Mouse (Mus musculus): ENCODE results near the gene Wnk4. TPM values are rescaled to one million over a fixed set of nuclear protein-coding genes. Genes with fewer than 3 reads are reported as not detected.
A peak's percentile ranks its signal among the peaks of the same experiment; 100 is the strongest.

Gene Wnk4
- polyA plus RNA-seq, 1 experiment from 2014 or later, result 21.9 TPM

- no peak overlapping the region for H3K9ac ChIP-seq (replicated peaks; ENCODE audit: low read depth, low read length)
- H3K27me3 ChIP-seq (ENCODE audit: control insufficient read depth, insufficient read depth, low read length), result no peaks in the 10 kb centered on the region
- no peak for ATAC-seq (ENCODE audit: insufficient number of reproducible peaks, insufficient read depth, low FRiP score, low read depth)
- H3K9me3 ChIP-seq (ENCODE audit: control insufficient read depth, low read depth, low read length), result no peaks in the 10 kb centered on the region
- H3K4me3 ChIP-seq (ENCODE audit: low read depth, low read length), result no peak overlapping the region
- peaks cover 3% of the 10 kb centered on the region; the same call in 1 of the 2 replicates for H3K4me1 ChIP-seq (ENCODE audit: control insufficient read depth, insufficient read depth, low read length)
- H3K4me2 ChIP-seq (replicated peaks; ENCODE audit: low read depth, low read length), result no peak overlapping the region
- 61% methylated on average over 4 of the region's 4 CpGs for WGBS
- no peak overlapping the region for H3K27ac ChIP-seq (ENCODE audit: low read length)
- H3K36me3 ChIP-seq (ENCODE audit: control insufficient read depth, insufficient read depth, low read length), result peaks cover 3% of the 10 kb centered on the region; the same call in 1 of the 2 replicates
Measured at GRCm38 (mm10) chr11:101283805-101284204, 23.4 kb downstream of the Wnk4 start.

GRCm38 (mm10) chr11:101287306-101287705 is 26.9 kb downstream of the Wnk4 start:
- Histone ChIP-seq H3K36me3 (ENCODE audit: control insufficient read depth, insufficient read depth, low read length) (peaks cover 22% of the 10 kb centered on the region), H3K4me2 (replicated peaks; ENCODE audit: low read depth, low read length) (no peak overlapping the region), H3K27ac (ENCODE audit: low read length) (no peak overlapping the region), H3K9me3 (ENCODE audit: control insufficient read depth, low read depth, low read length) (no peaks in the 10 kb centered on the region), H3K4me3 (ENCODE audit: low read depth, low read length) (no peak overlapping the region), H3K4me1 (ENCODE audit: control insufficient read depth, insufficient read depth, low read length) (0 out of 2 replicates have a peak, but pooled peaks cover 3% of the 10 kb centered on the region), H3K27me3 (ENCODE audit: control insufficient read depth, insufficient read depth, low read length) (no peaks in the 10 kb centered on the region), H3K9ac (replicated peaks; ENCODE audit: low read depth, low read length) (no peak overlapping the region)
- 83% methylated on average over 9 of the region's 9 CpGs for WGBS
- no peak for ATAC-seq (ENCODE audit: insufficient number of reproducible peaks, insufficient read depth, low FRiP score, low read depth)

- 93% methylated on average over 8 of the region's 8 CpGs for WGBS
- H3K9ac ChIP-seq (replicated peaks; ENCODE audit: low read depth, low read length), result no peak overlapping the region
- H3K4me3 ChIP-seq (ENCODE audit: low read depth, low read length), result no peak overlapping the region
- no peaks in the 10 kb centered on the region for H3K9me3 ChIP-seq (ENCODE audit: control insufficient read depth, low read depth, low read length)
- H3K36me3 ChIP-seq (ENCODE audit: control insufficient read depth, insufficient read depth, low read length), result peaks cover 42% of the 10 kb centered on the region
- H3K4me2 ChIP-seq (replicated peaks; ENCODE audit: low read depth, low read length), result no peak overlapping the region
- no peak overlapping the region for H3K27ac ChIP-seq (ENCODE audit: low read length)
- H3K27me3 ChIP-seq (ENCODE audit: control insufficient read depth, insufficient read depth, low read length), result no peaks in the 10 kb centered on the region
- no peaks in the 10 kb centered on the region for H3K4me1 ChIP-seq (ENCODE audit: control insufficient read depth, insufficient read depth, low read length)
- no peak for ATAC-seq (ENCODE audit: insufficient number of reproducible peaks, insufficient read depth, low FRiP score, low read depth)
Measured at GRCm38 (mm10) chr11:101291231-101291630, 30.9 kb downstream of the Wnk4 start.

- H3K27me3 ChIP-seq (ENCODE audit: control insufficient read depth, insufficient read depth, low read length), result no peaks in the 10 kb centered on the region
- no peak overlapping the region for H3K4me2 ChIP-seq (replicated peaks; ENCODE audit: low read depth, low read length)
- H3K9me3 ChIP-seq (ENCODE audit: control insufficient read depth, low read depth, low read length), result no peaks in the 10 kb centered on the region
- H3K4me1 ChIP-seq (ENCODE audit: control insufficient read depth, insufficient read depth, low read length), result no peaks in the 10 kb centered on the region
- H3K9ac ChIP-seq (replicated peaks; ENCODE audit: low read depth, low read length), result no peak overlapping the region
- H3K36me3 ChIP-seq (ENCODE audit: control insufficient read depth, insufficient read depth, low read length), result peaks cover 42% of the 10 kb centered on the region
- H3K4me3 ChIP-seq (ENCODE audit: low read depth, low read length), result no peak overlapping the region
- no peak overlapping the region for H3K27ac ChIP-seq (ENCODE audit: low read length)
- 93% methylated on average over 8 of the region's 8 CpGs for WGBS
- ATAC-seq (ENCODE audit: insufficient number of reproducible peaks, insufficient read depth, low FRiP score, low read depth), result no peak
Measured at GRCm38 (mm10) chr11:101295191-101295590, 34.8 kb downstream of the Wnk4 start.

- peaks cover 14% of the 10 kb centered on the region for H3K36me3 ChIP-seq (ENCODE audit: control insufficient read depth, insufficient read depth, low read length)
- no peaks in the 10 kb centered on the region for H3K27me3 ChIP-seq (ENCODE audit: control insufficient read depth, insufficient read depth, low read length)
- H3K4me2 ChIP-seq (replicated peaks; ENCODE audit: low read depth, low read length), result peak overlapping the region; percentile 98
- H3K9me3 ChIP-seq (ENCODE audit: control insufficient read depth, low read depth, low read length), result no peaks in the 10 kb centered on the region
- ATAC-seq (ENCODE audit: insufficient number of reproducible peaks, insufficient read depth, low FRiP score, low read depth), result no peak
- H3K27ac ChIP-seq (ENCODE audit: low read length), result no peak overlapping the region
- peaks cover 12% of the 10 kb centered on the region for H3K4me1 ChIP-seq (ENCODE audit: control insufficient read depth, insufficient read depth, low read length)
- 65% methylated on average over 7 of the region's 7 CpGs for WGBS
- peak overlapping the region; percentile 86; the same call in 1 of the 2 replicates for H3K4me3 ChIP-seq (ENCODE audit: low read depth, low read length)
- no peak overlapping the region for H3K9ac ChIP-seq (replicated peaks; ENCODE audit: low read depth, low read length)
Measured at GRCm38 (mm10) chr11:101300881-101301280, 40.5 kb downstream of the Wnk4 start.

DNA sequence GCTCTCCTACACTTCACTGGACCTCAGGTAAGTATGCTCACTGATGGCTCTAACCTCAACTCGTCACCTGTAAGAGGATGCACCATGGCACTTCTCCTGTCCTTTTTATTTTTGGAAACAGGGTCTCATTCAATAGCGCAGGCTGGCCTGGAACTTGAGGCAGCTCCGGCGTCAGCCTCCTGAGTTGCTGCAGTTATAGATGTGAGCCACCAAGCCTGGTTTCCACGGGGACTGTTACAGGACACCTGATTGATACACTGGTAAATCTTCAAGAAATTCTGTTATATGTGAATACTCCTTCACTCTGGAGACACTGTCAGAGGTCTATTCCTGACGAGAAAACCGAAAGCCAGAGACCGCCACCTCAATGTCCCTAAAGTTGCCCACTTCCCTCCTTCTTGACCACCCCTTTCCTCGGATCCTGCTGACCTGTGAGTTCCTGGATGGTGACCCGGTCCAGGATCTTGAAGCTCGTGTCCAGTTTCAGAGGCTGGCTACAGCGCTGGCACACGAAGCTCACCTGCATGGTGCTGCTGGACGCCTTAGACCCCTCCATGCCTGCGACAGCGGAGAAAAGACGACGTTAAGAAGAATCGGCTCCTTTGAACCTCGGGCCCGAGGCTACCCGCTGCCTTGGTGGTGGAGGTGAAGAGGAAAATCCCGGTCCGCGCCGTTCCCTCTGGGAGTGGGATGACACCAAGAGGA is 41.1 kb downstream of the Wnk4 start:
- H3K4me2 ChIP-seq (replicated peaks; ENCODE audit: low read depth, low read length), result peak overlapping the region; percentile 98
- peaks cover 12% of the 10 kb centered on the region for H3K4me1 ChIP-seq (ENCODE audit: control insufficient read depth, insufficient read depth, low read length)
- H3K9ac ChIP-seq (replicated peaks; ENCODE audit: low read depth, low read length), result peak overlapping the region; percentile 74
- H3K27ac ChIP-seq (ENCODE audit: low read length), result no peak overlapping the region
- H3K4me3 ChIP-seq (ENCODE audit: low read depth, low read length), result peak overlapping the region; percentile 86
- H3K27me3 ChIP-seq (ENCODE audit: control insufficient read depth, insufficient read depth, low read length), result no peaks in the 10 kb centered on the region
- no peak for ATAC-seq (ENCODE audit: insufficient number of reproducible peaks, insufficient read depth, low FRiP score, low read depth)
- no peaks in the 10 kb centered on the region for H3K9me3 ChIP-seq (ENCODE audit: control insufficient read depth, low read depth, low read length)
- peaks cover 13% of the 10 kb centered on the region for H3K36me3 ChIP-seq (ENCODE audit: control insufficient read depth, insufficient read depth, low read length)
- WGBS, result 14% methylated on average over 26 of the region's 26 CpGs

DNA sequence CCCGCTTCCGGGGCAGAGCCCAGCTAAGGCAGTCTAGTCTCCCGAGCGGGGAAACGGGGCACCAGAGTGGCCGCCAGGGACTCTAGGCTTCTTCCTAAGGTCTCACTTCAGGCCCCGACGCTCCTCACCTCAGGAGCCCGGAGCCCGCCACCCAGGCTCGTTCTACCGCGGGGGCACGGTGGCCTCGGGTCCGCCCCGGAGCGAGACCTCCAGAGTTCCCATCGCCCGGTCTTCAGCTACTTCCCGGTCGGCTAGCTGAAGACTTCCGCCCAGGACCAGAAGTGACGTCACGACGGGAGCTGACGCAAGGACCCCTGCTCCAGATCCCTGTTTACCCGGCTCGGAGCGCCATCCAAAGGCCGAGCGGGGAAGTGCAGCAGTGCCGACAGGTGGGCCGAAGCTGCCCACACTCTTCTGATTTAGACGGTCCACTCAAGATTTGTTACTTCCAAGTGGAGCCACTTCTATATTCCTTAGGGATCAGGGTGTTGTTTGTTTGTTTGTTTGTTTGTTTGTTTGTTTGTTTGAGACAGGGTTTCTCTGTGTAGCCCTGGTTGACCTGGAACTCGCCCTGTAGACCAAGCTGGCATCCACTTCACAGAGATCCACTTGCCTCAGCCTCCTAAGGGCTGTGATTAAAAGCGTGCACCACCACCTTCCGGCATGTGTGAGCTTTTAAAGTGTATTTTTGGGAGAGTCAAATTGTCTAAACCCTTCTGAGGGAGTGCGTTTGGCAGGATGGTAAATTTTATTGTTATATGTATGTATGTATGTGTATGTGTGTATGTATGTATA is 41.8 kb downstream of the Wnk4 start, which contains the start of gene Becn1:
Gene Becn1, minus strand, starts transcription at position 283 of the 795 bp plus-strand sequence.
- peak; percentile 92 for ATAC-seq (ENCODE audit: insufficient number of reproducible peaks, insufficient read depth, low FRiP score, low read depth)
- WGBS, result 5% methylated on average over 39 of the region's 39 CpGs

DNA sequence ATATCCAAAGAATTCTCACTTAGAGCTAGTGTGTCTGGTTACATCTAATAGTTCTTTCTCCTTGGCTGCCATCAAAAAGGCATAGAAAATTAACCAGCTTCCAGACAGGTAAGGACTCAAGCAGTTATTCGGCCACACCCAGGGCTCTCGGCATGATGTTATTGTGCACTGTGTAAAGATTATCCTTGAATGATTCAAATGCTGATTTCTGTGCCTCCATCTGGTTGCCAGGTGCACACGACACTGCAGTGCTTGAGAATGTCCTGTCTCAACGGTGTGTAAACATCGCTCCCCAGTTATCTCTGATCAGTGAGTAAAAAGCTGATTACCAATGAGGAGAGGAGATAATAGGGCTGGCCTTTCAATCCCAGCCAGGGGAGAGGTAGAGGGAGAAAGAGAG is 47.4 kb downstream of the Wnk4 start:
- Histone ChIP-seq H3K4me1 (ENCODE audit: control insufficient read depth, insufficient read depth, low read length) (no peaks in the 10 kb centered on the region), H3K27me3 (ENCODE audit: control insufficient read depth, insufficient read depth, low read length) (no peaks in the 10 kb centered on the region), H3K4me2 (replicated peaks; ENCODE audit: low read depth, low read length) (no peak overlapping the region), H3K36me3 (ENCODE audit: control insufficient read depth, insufficient read depth, low read length) (no peaks in the 10 kb centered on the region), H3K9ac (replicated peaks; ENCODE audit: low read depth, low read length) (no peak overlapping the region), H3K27ac (ENCODE audit: low read length) (no peak overlapping the region), H3K4me3 (ENCODE audit: low read depth, low read length) (no peak overlapping the region), H3K9me3 (ENCODE audit: control insufficient read depth, low read depth, low read length) (no peaks in the 10 kb centered on the region)
- no peak for ATAC-seq (ENCODE audit: insufficient number of reproducible peaks, insufficient read depth, low FRiP score, low read depth)
- 24% methylated on average over 5 of the region's 5 CpGs for WGBS

More for the DNA sequence above, 41.8 kb downstream of the Wnk4 start, which contains the start of gene Becn1:
- Histone ChIP-seq H3K27ac (ENCODE audit: low read length) (no peak within 1 kb of the TSS), H3K27me3 (ENCODE audit: control insufficient read depth, insufficient read depth, low read length) (no peaks in the 10 kb centered on the region), H3K36me3 (ENCODE audit: control insufficient read depth, insufficient read depth, low read length) (peaks cover 13% of the 10 kb centered on the region), H3K9me3 (ENCODE audit: control insufficient read depth, low read depth, low read length) (no peaks in the 10 kb centered on the region), H3K4me2 (replicated peaks; ENCODE audit: low read depth, low read length) (peak within 1 kb of the TSS; percentile 98), H3K4me3 (ENCODE audit: low read depth, low read length) (peak within 1 kb of the TSS; percentile 86), H3K9ac (replicated peaks; ENCODE audit: low read depth, low read length) (peak within 1 kb of the TSS; percentile 74), H3K4me1 (ENCODE audit: control insufficient read depth, insufficient read depth, low read length) (peaks cover 12% of the 10 kb centered on the region)
